Mouse (Mus musculus) macrophage (primary cell): Measurements from ENCODE around the gene Sall1. TPM values are rescaled to one million over a fixed set of nuclear protein-coding genes. Genes with fewer than 3 reads are reported as not detected.

ENCODE experiments used
- H3K27ac ChIP-seq: fragments of 350-480 bp; formaldehyde crosslinking; 2 replicates; pipeline ENCODE4 v1.9.0; 2021
- H3K36me3 ChIP-seq: fragments of 350-480 bp; formaldehyde crosslinking; 2 replicates; pipeline ENCODE4 v1.9.0; 2021; ENCODE audit errors: inconsistent target
- H3K4me3 ChIP-seq: fragments of 350-480 bp; formaldehyde crosslinking; 2 replicates; pipeline ENCODE4 v1.9.0; 2021; ENCODE audit errors: inconsistent target
- H3K79me2 ChIP-seq: fragments of 350-480 bp; formaldehyde crosslinking; 2 replicates; pipeline ENCODE4 v1.9.0; 2021; ENCODE audit errors: inconsistent target
- WGBS: methylation state at CpG from one replicate; pipeline ENCODE4 v1.1.7; 2026; ENCODE audit warnings: inconsistent platforms; ENCODE audit not compliant: missing documents; 5-methylcytosine and 5-hydroxymethylcytosine counted together
- polyA plus RNA-seq: library from polyadenylated mRNA; stranded (reverse); fragments of 250-400 nt; gene quantifications from 3 replicates; pipeline ENCODE4 v1.2.4, GENCODE M21; 2018; ENCODE audit warnings: inconsistent platforms

The Sall1 gene
- polyA plus RNA-seq, 1 experiment from 2014 or later, result not detected

DNA sequence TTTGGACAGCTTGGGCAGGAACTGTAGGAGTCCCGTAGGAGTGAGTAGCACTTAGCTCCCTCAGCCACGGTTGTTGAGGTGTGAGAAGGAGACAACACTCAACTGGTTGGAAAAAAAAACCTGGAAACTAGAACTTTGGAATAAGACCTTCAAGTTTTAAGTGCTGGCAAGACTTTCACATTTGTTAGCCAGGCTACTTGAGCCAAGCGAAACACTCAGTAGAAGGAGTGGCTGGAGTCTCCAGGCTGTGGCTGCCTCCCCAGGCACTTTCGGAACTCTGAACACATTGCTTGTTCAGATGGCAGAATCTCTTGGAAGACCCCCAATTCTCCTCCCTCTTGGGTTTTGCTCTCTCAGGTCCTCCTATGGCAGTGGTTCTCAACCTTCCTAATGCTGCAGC, 26.1 kb downstream of the Sall1 start:
- H3K36me3 ChIP-seq, result no peaks in the 10 kb centered on the region
- H3K4me3 ChIP-seq, result no peak overlapping the region
- no peaks in the 10 kb centered on the region for H3K79me2 ChIP-seq
- 81% methylated on average over 4 of the region's 4 CpGs for WGBS
- H3K27ac ChIP-seq, result no peak overlapping the region

- Histone ChIP-seq H3K79me2 (no peaks in the 10 kb centered on the region), H3K4me3 (no peak overlapping the region), H3K27ac (no peak overlapping the region), H3K36me3 (no peaks in the 10 kb centered on the region)
- 93% methylated on average over 7 of the region's 7 CpGs for WGBS
Measured at GRCm38 (mm10) chr8:89016465-89017070, 27.4 kb downstream of the Sall1 start.

DNA sequence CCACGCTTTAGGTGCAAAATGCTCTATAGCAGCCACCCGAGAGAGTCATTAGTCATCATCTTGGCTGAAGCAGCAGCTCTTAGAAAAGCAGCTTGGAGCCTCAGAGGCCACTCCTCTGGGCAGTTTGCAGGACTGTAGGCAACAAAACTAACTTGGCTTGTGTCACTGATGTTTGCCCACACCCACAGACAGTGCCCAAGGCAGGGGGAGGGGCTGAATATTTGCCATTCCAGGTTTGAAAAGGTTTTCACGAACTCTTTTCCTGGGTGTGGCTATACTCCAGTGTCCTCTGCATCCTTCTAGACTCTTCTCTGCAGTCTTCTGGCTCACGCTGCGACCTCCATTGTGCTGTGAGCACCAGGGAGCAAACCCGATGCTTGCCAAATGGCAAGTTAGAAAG, 28.4 kb downstream of the Sall1 start:
- WGBS, result 83% methylated on average over 6 of the region's 6 CpGs
- Histone ChIP-seq H3K27ac (no peak overlapping the region), H3K4me3 (no peak overlapping the region), H3K79me2 (no peaks in the 10 kb centered on the region), H3K36me3 (no peaks in the 10 kb centered on the region)

DNA sequence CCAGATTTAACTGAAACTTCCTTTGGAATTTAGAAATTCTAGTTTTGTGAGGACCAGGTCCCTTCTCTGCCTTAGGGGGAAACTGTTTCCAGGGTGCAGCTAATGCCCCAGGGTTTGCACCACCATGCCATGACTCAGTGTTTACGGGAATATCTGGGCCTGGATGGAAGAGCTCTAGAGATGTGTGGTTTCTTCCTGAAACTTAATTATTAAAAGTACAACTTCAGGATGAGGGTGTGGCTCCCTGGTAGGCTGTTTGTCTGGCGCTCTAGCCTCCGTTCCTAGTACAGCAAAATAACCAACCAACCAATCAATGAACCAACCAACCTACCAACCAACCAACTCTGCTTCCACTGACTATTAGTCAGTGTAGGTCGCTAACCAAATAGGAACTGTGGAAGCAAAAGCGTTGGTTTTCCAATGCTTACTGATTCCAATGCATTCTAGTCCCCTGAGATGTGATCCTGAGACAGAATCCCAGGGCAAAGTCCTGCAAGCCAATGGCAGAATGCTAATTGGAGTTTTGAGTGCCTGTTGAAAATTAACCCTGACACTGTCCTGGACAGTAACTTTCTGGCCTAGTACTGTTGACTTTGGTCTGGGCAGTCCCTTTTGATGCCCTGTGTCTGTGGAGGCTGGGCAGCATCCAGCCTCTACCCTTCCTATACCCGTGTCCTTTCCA, 31.0 kb downstream of the Sall1 start:
- Histone ChIP-seq H3K27ac (no peak overlapping the region), H3K4me3 (no peak overlapping the region), H3K79me2 (no peaks in the 10 kb centered on the region), H3K36me3 (no peaks in the 10 kb centered on the region)
- WGBS, result 82% methylated on average over 6 of the region's 6 CpGs

GRCm38 (mm10) chr8:89012024-89012712, 31.8 kb downstream of the Sall1 start:
- Histone ChIP-seq H3K27ac (no peak overlapping the region), H3K79me2 (no peaks in the 10 kb centered on the region)
- 51% methylated on average over 12 of the region's 12 CpGs for WGBS

GRCm38 (mm10) chr8:89008784-89009183, 35.2 kb downstream of the Sall1 start:
- H3K27ac ChIP-seq, result no peak overlapping the region

More at GRCm38 (mm10) chr8:89012024-89012712, 31.8 kb downstream of the Sall1 start:
- H3K36me3 ChIP-seq, result no peaks in the 10 kb centered on the region
- H3K4me3 ChIP-seq, result no peak overlapping the region

DNA sequence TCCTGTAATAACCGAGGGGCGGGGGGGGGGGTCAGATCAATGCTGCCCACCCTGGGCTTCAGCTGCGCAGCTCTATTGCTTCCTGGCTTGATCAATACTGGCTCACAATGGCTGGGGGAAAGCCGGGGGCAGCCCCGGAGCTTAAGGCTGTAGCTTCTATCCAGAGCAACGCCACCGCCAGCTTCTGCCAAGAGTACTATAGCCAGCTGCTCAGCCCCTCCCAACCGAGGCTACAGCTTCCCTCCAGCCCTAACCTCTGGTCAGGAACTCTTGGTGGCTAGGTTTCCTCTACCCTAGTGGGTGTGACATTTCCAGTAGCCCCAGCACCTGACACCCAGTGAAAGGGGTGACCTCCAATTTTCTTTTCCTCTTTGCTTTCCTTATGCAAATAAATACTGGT, 36.8 kb downstream of the Sall1 start:
- 3% methylated on average over 8 of the region's 8 CpGs for WGBS
- H3K4me3 ChIP-seq, result no peak overlapping the region
- no peaks in the 10 kb centered on the region for H3K36me3 ChIP-seq
- H3K79me2 ChIP-seq, result no peaks in the 10 kb centered on the region
- H3K27ac ChIP-seq, result no peak overlapping the region

More at GRCm38 (mm10) chr8:89008784-89009183, 35.2 kb downstream of the Sall1 start:
- no peaks in the 10 kb centered on the region for H3K79me2 ChIP-seq
- no peak overlapping the region for H3K4me3 ChIP-seq
- 58% methylated on average over 3 of the region's 7 CpGs for whole genome bisulfite sequencing
- H3K36me3 ChIP-seq, result no peaks in the 10 kb centered on the region

DNA sequence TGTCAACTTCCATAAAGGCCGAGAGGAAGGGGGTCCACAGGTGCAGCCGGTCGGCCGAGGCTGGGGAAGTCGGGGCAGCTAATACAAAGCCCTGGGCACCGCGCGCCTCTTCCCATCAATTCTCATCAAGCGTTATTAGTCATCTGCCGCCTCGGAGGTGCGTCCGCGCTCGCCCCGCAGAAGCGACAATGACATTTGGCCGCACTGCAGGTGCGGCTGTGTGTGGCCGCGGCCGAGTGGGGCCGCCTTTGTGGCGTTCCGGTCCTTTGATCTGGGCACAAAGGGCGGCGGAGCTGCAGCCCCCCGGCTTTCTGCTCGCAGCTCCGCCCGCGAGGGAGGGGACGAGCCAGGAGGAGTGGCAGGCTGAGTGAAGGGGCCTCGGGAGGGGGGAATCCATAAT, 37.5 kb downstream of the Sall1 start:
- no peaks in the 10 kb centered on the region for H3K79me2 ChIP-seq
- H3K36me3 ChIP-seq, result no peaks in the 10 kb centered on the region
- no peak overlapping the region for H3K27ac ChIP-seq
- 2% methylated on average over 34 of the region's 34 CpGs for WGBS
- no peak overlapping the region for H3K4me3 ChIP-seq

GRCm38 (mm10) chr8:89005797-89006196, 38.2 kb downstream of the Sall1 start:
- no peak overlapping the region for H3K4me3 ChIP-seq
- no peaks in the 10 kb centered on the region for H3K79me2 ChIP-seq
- WGBS, result 40% methylated on average over 10 of the region's 11 CpGs
- H3K36me3 ChIP-seq, result no peaks in the 10 kb centered on the region
- no peak overlapping the region for H3K27ac ChIP-seq

GRCm38 (mm10) chr8:89004041-89004440, 39.9 kb downstream of the Sall1 start:
- WGBS, result 65% methylated on average over 2 of the region's 2 CpGs
- H3K79me2 ChIP-seq, result no peaks in the 10 kb centered on the region
- no peak overlapping the region for H3K27ac ChIP-seq
- no peak overlapping the region for H3K4me3 ChIP-seq
- no peaks in the 10 kb centered on the region for H3K36me3 ChIP-seq

DNA sequence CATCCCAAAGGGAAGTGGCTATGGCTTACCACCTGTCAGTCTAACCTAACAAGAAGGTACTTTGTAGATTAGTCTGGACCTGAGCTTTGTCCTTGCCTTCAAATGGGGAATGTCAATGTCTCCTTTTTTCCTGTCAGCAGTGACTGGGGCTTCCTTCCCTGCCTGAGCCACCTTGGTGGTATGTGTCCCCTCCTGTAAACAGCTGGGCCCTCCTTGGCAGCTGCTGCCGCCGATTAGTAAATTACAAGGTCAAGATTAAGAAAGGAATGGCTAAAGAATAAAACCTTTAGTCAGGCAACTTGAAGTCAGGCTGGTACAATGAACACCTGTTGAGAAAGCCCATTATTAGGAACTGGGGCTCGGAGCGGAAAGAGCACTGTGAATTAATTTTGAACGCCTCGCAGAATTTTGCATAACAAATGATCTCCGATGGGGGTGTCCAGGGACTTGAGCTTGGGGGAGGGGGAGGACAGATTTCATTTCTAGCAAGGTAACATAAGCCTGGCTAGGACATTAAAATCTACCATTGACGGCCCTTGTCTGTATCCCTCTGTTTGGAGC, 40.5 kb downstream of the Sall1 start:
- Histone ChIP-seq H3K4me3 (no peak overlapping the region), H3K36me3 (no peaks in the 10 kb centered on the region), H3K27ac (no peak overlapping the region), H3K79me2 (no peaks in the 10 kb centered on the region)
- 75% methylated on average over 8 of the region's 8 CpGs for WGBS

DNA sequence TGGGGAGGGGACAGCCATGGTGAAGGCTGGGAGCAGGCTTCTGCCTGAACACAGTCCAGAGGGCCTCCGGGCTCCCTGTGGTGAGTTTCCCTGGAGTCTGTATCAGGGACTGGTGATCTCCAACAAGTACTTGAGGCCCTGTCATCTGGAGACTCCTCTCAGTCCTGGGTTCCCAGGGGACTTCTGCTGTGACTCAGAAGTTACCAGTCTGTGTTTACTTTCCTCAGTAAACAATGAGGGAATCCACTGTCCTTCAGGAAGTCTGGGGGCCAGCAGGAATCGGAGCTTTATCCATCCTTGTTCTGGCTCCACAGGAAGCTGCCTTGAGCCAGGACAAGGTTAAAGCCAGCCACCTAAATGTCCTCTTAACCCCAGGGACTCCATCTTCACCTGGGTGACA, 41.8 kb downstream of the Sall1 start:
- Histone ChIP-seq H3K79me2 (no peaks in the 10 kb centered on the region), H3K4me3 (no peak overlapping the region), H3K27ac (no peak overlapping the region), H3K36me3 (no peaks in the 10 kb centered on the region)
- WGBS, result 63% methylated on average over 2 of the region's 2 CpGs

DNA sequence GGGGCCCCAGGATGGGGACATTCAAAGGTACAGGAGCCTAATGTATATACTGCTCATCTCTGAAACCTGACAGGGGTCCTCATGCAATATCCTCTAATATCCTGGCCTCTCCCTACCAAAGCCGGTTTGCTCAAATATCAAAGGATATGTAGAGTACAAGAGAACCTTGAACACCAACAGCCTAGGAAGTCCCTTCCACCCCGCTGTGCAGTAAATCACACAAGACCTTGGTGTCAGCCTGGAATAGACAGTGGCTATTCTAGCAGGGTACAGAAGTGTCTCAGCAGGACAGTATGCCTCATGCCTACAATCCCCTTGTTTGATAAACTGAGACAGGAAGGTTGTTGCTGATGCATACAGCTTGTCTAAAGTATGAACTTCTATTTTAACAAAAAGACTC, 46.7 kb downstream of the Sall1 start:
- no peaks in the 10 kb centered on the region for H3K36me3 ChIP-seq
- H3K4me3 ChIP-seq, result no peak overlapping the region
- 100% methylated on average over 2 of the region's 2 CpGs for WGBS
- H3K79me2 ChIP-seq, result no peaks in the 10 kb centered on the region
- H3K27ac ChIP-seq, result no peak overlapping the region

DNA sequence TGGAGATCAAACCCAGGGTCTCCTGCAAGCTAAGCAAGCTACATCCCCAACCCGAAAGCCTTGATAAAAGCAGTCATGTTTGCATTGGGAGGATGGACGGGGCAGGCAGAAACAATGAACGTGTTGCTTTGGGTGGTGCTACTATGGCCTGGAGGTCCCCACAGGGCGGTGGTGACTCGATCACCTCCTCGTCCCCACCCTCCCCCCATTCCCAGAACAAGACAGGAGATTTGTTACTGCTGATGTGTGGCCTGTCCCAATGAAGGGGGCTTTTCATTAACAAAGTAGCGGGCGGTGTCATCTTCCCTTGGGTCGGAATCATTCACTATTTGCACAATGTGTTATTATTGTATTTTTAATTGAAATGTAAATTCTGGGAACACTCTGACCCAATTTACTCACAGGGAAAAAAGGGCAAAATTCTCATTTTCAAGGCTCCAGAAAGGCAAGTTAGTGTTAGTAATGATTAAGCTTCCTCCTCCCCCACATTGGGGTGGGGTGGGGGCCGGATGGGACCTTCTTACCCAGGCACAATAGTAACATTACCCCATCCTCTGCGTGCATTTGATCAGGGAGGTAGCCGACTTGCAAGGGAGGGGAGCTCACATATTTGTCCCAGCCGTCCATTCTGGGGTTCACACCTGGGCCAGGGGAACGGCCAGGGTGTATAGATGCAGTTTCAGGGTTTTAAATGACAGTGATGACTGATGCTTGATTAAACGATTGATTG, 52.0 kb downstream of the Sall1 start:
- Histone ChIP-seq H3K27ac (no peak overlapping the region), H3K4me3 (no peak overlapping the region), H3K36me3 (no peaks in the 10 kb centered on the region), H3K79me2 (no peaks in the 10 kb centered on the region)
- WGBS, result 90% methylated on average over 15 of the region's 15 CpGs
